Mouse (Mus musculus): Measurements from ENCODE around the gene Tmem222.

GRCm38 (mm10) chr4:133314896-133315295 is 37.3 kb upstream of the Tmem222 start:
- TF ChIP-seq CTCF (IDR thresholded peaks at IDR 0.05; ENCODE audit: low read depth, low read length) (no peak), EP300 (IDR thresholded peaks at IDR 0.05; ENCODE audit: insufficient read depth, low read depth, low read length) (no peak), POLR2A (IDR thresholded peaks at IDR 0.05; ENCODE audit: insufficient read depth, low read length) (no peak)

Data from ES-Bruce4 (cell line).